Mouse (Mus musculus): ENCODE data around the gene Nfix.
"Not testable (repeated sequence)": the region's sequence is repeated elsewhere in the genome, so short reads cannot be mapped to it uniquely, and the experiment has no call there.

The Nfix gene

GRCm38 (mm10) chr8:84832034-84832717 lies 32.0 kb upstream of the Nfix start:
- peak; percentile 89 for DNase-seq

GRCm38 (mm10) chr8:84831490-84831889 lies 31.3 kb upstream of the Nfix start, which contains the start of gene Gadd45gip1:
TSS of gene Gadd45gip1 (plus strand) at chr8:84831522.
- DNase-seq = no peak

- DNase-seq = not testable (repeated sequence)
Observed at GRCm38 (mm10) chr8:84826518-84826917, 26.4 kb upstream of the Nfix start.

GRCm38 (mm10) chr8:84825636-84826035 lies 25.5 kb upstream of the Nfix start:
- DNase-seq = no peak

GRCm38 (mm10) chr8:84823653-84824052 lies 23.5 kb upstream of the Nfix start:
- DNase-seq = peak; percentile 81

GRCm38 (mm10) chr8:84822723-84823122 lies 22.6 kb upstream of the Nfix start, which contains the start of gene Dand5:
TSS of gene Dand5 (minus strand) at chr8:84822823.
- no peak for DNase-seq

GRCm38 (mm10) chr8:84816117-84816516 lies 16.0 kb upstream of the Nfix start:
- DNase-seq = no peak

- peak; percentile 97 for DNase-seq
Observed at GRCm38 (mm10) chr8:84815547-84815946, 15.4 kb upstream of the Nfix start.

- DNase-seq = peak; percentile 26
Observed at GRCm38 (mm10) chr8:84814555-84815441, 14.7 kb upstream of the Nfix start.

GRCm38 (mm10) chr8:84814240-84814554 lies 14.1 kb upstream of the Nfix start:
- no peak for DNase-seq

GRCm38 (mm10) chr8:84813830-84814229 lies 13.7 kb upstream of the Nfix start:
- DNase-seq = no peak

GRCm38 (mm10) chr8:84813059-84813458 lies 12.9 kb upstream of the Nfix start:
- DNase-seq = peak; percentile 91

GRCm38 (mm10) chr8:84811303-84811702 lies 11.2 kb upstream of the Nfix start:
- no peak for DNase-seq

- peak; percentile 95 for DNase-seq
Observed at GRCm38 (mm10) chr8:84810896-84811295, 10.8 kb upstream of the Nfix start.

- no peak for DNase-seq
Observed at GRCm38 (mm10) chr8:84809941-84810280, 9.8 kb upstream of the Nfix start.

- no peak for DNase-seq
Observed at GRCm38 (mm10) chr8:84809109-84809940, 9.2 kb upstream of the Nfix start.

GRCm38 (mm10) chr8:84806031-84806430 lies 5.9 kb upstream of the Nfix start:
- no peak for DNase-seq

- peak; percentile 77 for DNase-seq
Observed at GRCm38 (mm10) chr8:84799136-84799931, 810 bp downstream of the Nfix start.

- DNase-seq = no peak
Observed at GRCm38 (mm10) chr8:84798446-84799135, 1.6 kb downstream of the Nfix start.

- no peak for DNase-seq
Observed at GRCm38 (mm10) chr8:84797971-84798370, 2.2 kb downstream of the Nfix start.

- DNase-seq = peak; percentile 25
Observed at GRCm38 (mm10) chr8:84797256-84797797, 2.8 kb downstream of the Nfix start.
